Comparison of ENCODE assay signal across 16 mouse cellular contexts in genomic region chr15:93484261-93484710, GRCm38 (mm10).
DNase-seq lines count a peak whose midpoint lies in the region; ATAC-seq and TF ChIP-seq lines count a peak whose summit lies in the region.
"Had no signal": no experiment of that assay in that cellular context is flagged by ENCODE, and none has a peak within 500 bp of the region (broad histone marks: within the 10 kb centered on the region; RNA-seq: fewer than 3 reads in every experiment).

No protein-coding gene starts in this region.

- WGBS in forebrain, postnatal 0 days, result 77% methylated on average over 7 of the region's 7 CpGs
- WGBS in forebrain, embryonic 12.5 days, result 83% methylated on average over 7 of the region's 7 CpGs

- no peak overlapping the region for H3K27ac ChIP-seq in forebrain, postnatal 0 days (ENCODE audit: low read depth, low read length)
- no peak overlapping the region for H3K27ac ChIP-seq in forebrain, embryonic 12.5 days
- H3K27ac ChIP-seq: liver, embryonic 15.5 days had no signal

- ATAC-seq in forebrain, postnatal 0 days, result peak; percentile 55
- ATAC-seq in forebrain, embryonic 12.5 days (ENCODE audit: low FRiP score), result no peak
- ATAC-seq: midbrain, embryonic 16.5 days; Patski had no signal

- DNase-seq in forebrain, postnatal 0 days, result no peak
- peak; percentile 16 for DNase-seq in 3T3-L1 (ENCODE audit: low read depth, low spot score)
- no peak for DNase-seq in brain, embryonic 14.5 days (ENCODE audit: low read depth)
- peak; percentile 59 for DNase-seq in lung, postnatal 10 days
- no peak for DNase-seq in gastrocnemius, adult 18-20 months (ENCODE audit: low spot score)
- DNase-seq in neural tube, embryonic 10.5 days (ENCODE audit: extremely low spot score, low spot score), result no peak
- DNase-seq in ovary, postnatal 36 days (ENCODE audit: low spot score), result no peak
- DNase-seq: adrenal gland, postnatal 14 days; embryo, embryonic 11 days; kidney, adult 18-20 months; thymus, adult 2 months had no signal

- H3K36me3 ChIP-seq in forebrain, postnatal 0 days (ENCODE audit: insufficient read depth), result no peaks in the 10 kb centered on the region
- no peaks in the 10 kb centered on the region; the same call in 1 of the 2 replicates for H3K36me3 ChIP-seq in forebrain, embryonic 12.5 days (replicated peaks)
- H3K36me3 ChIP-seq: liver, embryonic 15.5 days had no signal

- peak; percentile 36 for TF ChIP-seq CTCF in forebrain, postnatal 0 days (IDR thresholded peaks at IDR 0.05; ENCODE audit: low read depth)
- peak; percentile 34; the same call in 1 of the 2 replicates for TF ChIP-seq CTCF in brain, embryonic 14.5 days (IDR thresholded peaks at IDR 0.05; ENCODE audit: borderline replicate concordance, extremely low read depth, insufficient read depth, insufficient read length)

- no peak overlapping the region for H3K4me3 ChIP-seq in forebrain, postnatal 0 days (ENCODE audit: low read depth, low read length)
- no peak overlapping the region for H3K4me3 ChIP-seq in forebrain, embryonic 12.5 days (replicated peaks)
- H3K4me3 ChIP-seq: liver, embryonic 15.5 days had no signal

- no peaks in the 10 kb centered on the region for H3K27me3 ChIP-seq in forebrain, postnatal 0 days (ENCODE audit: insufficient read depth, low read length)
- H3K27me3 ChIP-seq in forebrain, embryonic 12.5 days, result no peaks in the 10 kb centered on the region
- H3K27me3 ChIP-seq: liver, embryonic 15.5 days; Patski had no signal

- no peaks in the 10 kb centered on the region for H3K9me3 ChIP-seq in forebrain, postnatal 0 days (ENCODE audit: low read length)
- no peaks in the 10 kb centered on the region for H3K9me3 ChIP-seq in forebrain, embryonic 12.5 days
- H3K9me3 ChIP-seq: liver, embryonic 15.5 days had no signal

- no peaks in the 10 kb centered on the region for H3K4me1 ChIP-seq in forebrain, postnatal 0 days (ENCODE audit: insufficient read depth)
- H3K4me1 ChIP-seq in forebrain, embryonic 12.5 days, result peaks cover 3% of the 10 kb centered on the region
- H3K4me1 ChIP-seq: liver, embryonic 15.5 days had no signal

- TF ChIP-seq POLR2A in brain, embryonic 14.5 days (IDR thresholded peaks at IDR 0.05; ENCODE audit: borderline replicate concordance, extremely low read depth, insufficient read depth, insufficient read length, poor library complexity, severe bottlenecking), result no peak

- no peak overlapping the region for H3K4me2 ChIP-seq in forebrain, postnatal 0 days (ENCODE audit: low read depth)
- H3K4me2 ChIP-seq in forebrain, embryonic 12.5 days, result no peak overlapping the region
- H3K4me2 ChIP-seq: heart, embryonic 11.5 days; liver, embryonic 15.5 days had no signal

- no peak overlapping the region for H3K9ac ChIP-seq in forebrain, postnatal 0 days
- H3K9ac ChIP-seq in forebrain, embryonic 12.5 days, result no peak overlapping the region
- H3K9ac ChIP-seq: liver, embryonic 15.5 days had no signal

Comparison
In these comparisons a context has a peak if more than half of its experiments do, and no peak if none do; other contexts are left out.
1. DNase-seq: peak in 3T3-L1 (single experiment) and lung, postnatal 10 days (single experiment); none in forebrain, postnatal 0 days (single experiment), brain, embryonic 14.5 days (single experiment), gastrocnemius, adult 18-20 months (single experiment), neural tube, embryonic 10.5 days (single experiment) and ovary, postnatal 36 days (single experiment).